Mouse (Mus musculus) heart, adult 11 months (tissue): ENCODE results near the gene Hoxd3.

Source experiments
- DNase-seq: peaks from one replicate; pipeline ENCODE4 v3.0.0; 2022

Gene Hoxd3

DNA sequence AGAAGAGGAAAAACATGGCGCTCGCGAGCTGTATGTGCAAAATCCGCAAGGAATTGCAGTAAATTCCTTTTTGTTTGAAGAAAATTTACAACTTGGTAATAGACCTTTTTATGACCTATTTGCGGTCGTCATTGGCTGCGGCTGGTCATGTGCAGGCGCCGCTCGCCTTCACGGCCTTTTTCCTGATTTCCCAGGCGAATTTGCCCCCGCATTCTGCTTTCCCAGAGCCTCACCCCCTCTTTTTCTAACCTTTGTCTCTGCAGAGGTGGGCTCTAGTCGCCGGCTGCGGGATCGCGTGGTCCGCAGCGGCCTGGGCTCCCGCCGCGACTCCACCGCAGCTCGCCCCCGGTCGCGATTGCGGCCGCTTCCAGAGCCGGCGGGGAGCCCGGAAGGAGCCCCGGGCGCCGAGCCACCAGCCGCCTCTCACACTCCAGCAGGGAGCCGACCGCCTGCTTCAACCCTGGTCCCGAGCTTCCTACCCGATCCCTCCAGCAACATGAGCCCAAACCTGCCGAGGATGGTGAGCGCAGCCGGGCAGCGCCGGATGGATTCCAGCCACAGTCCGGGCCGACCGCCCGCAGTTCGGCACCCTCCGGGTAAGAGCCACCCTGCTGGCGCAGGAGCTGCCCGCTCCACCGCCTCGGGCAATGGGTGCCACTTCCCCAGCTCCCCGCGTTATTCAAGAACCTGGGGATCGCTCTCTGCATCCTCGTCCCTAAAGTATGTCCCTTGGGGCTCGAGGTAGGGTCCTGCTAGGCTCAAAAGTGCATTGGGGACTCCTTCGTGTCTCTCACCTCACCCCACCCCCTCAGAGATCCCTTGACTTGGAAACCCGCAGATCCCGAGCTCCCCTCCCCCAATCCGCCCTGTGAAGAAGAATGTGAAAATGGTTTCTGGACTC is at the start of gene Hoxd3, which contains the start of gene Hoxd4:
Gene Hoxd3 (plus strand): TSS at position 207 of the 901 bp plus-strand sequence.
Gene Hoxd4 (plus strand): TSS at position 209 of the 901 bp plus-strand sequence.
- peak; percentile 95 for DNase-seq

DNA sequence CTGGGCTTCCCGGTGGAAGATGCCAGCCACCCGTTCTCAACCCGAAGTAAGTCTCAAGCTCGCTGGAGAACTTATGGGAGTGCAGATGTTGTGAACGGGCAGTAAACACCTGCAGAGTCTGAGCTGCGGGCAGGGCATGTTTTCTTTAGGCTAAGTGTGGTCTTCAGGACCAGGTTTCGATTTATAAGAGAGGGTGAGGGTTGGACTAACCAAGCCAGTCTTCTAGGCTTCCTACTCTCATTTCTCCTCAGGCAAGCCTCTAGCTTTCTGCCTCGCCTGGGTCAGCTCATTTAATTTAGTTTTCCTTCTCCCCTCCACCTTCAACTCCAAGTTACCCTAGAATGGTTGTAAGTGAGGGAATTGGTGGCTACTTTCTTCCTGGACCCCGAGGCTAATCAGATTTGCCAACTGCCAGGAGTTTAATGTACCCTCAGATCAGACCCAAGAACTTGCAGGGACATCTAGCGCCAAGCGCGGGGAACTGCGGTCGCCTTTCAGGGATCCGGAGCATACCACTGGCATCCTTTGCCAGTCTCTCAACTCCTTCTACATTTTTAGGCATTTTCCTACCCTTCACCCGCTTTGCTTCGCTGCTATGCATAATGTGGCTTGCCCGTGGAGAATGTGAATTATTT is 48.3 kb upstream of the Hoxd3 start:
- DNase-seq, result peak; percentile 86

DNA sequence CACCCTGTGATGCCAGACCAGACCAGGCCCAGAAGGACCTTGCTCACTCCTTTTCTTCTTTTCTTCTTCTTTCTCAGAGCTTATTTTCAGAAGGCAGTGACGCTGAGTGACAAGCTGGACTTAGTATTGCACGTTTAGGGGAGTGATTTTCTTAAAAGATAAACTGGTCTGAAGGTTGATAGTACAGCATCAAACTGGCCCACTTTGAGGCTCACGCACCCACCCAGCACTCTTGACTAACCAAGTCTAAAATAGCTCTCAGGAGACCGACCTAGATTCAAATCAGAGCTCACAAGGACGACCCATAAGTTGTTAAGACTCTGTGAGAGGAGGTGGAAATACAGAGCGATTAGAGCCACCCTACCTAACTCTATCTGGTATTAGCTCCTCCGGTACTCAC is 45.3 kb upstream of the Hoxd3 start:
- no peak for DNase-seq

DNA sequence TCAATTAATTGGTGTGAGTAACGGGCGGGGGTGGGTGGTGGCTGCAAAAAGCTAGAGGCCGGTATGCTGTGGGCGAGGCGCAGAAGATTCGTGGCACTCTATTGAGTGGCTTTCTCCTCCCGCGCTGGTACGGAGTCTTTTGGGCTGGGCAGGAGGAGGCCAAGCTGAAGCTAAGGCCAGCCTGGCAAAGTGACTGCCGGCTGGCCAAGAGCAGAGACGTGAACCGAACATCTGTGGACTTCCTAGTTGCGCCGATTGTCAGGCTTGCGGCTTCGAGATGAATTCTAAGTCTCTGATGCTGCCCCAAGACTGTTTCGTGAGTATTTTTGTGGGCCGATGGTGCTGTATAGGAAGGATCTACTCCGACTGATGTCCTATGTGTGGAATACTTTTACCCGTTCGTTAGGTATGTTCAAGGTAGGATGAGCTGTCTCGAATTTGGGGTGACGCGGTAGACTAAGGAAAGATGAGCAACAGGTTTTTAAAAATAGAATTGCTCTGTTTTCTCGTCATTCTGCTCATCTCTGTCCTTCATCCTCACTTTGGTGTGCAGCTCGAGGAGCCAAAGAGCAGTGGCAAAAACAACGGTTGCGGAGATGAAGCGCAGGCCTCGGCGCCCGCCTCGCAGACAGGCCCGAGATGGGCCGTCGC is 44.4 kb upstream of the Hoxd3 start:
- DNase-seq, result peak; percentile 79

DNA sequence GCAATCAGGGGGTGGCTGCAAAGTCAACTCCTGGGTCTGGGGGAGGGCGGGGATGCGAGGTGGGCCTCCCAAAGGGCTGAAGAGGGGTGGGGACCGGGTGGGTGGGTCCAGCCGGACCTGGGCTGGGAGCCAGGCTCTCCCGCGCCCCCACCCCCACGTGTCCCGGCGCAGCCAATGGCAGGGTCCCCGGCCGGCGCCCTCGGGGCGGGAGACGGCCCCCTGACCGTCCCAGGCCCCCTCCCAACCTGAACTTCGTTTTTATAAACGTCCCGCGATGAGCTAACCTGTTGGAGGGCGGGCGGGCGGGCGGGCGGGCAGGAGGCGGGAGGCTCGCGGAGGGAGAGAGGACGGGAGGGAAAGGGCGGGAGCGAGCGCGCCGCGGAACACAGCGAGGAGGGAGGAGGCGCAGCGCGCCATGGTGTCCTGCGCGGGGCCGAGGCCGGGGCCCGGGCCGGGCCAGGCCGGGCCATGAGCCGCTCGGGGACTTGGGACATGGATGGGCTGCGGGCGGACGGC is 43.8 kb upstream of the Hoxd3 start, which contains the start of gene Hoxd13:
Gene Hoxd13 (plus strand): TSS at position 469 of the 516 bp plus-strand sequence.
- peak; percentile 85 for DNase-seq

DNA sequence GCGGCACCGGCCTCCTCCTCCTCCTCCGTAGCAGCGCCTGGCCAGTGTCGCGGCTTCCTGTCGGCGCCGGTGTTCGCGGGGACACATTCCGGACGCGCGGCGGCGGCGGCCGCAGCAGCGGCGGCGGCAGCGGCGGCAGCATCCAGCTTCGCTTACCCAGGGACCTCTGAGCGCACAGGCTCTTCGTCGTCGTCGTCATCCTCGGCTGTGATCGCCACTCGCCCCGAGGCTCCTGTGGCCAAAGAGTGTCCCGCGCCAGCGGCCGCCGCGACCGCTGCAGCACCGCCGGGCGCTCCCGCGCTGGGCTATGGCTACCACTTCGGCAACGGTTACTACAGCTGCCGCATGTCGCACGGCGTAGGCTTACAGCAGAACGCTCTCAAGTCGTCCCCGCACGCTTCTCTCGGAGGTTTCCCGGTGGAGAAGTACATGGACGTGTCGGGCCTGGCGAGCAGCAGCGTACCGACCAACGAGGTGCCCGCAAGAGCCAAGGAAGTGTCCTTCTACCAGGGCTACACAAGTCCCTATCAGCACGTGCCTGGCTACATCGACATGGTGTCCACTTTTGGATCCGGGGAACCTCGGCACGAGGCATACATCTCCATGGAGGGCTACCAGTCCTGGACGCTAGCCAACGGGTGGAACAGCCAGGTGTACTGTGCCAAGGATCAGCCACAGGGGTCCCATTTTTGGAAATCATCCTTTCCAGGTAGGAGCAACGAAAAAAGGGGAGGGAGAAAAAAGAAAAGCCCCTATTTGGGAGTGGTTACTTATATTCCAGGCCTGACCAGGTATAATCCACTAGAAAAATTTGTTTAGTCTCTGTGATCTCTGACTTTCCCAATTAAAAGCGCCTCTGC is 43.1 kb upstream of the Hoxd3 start:
- DNase-seq, result peak; percentile 88

DNA sequence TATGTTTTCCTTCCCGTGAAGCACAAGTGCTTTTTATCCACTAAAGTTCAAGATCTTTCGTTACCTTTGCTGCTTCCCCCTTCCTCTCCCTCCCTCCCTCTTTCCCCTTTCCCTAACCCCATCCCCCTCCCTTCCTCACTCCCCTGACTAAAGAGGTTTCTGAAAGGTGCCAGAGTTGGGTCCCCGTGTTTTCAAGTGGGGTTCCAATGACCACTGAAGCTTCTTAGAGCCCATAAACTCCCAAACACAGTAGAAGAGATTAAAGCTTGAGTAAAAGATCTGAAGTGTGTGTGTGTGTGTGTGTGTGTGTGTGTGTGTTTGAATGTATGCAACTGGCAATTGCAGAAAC is 42.5 kb upstream of the Hoxd3 start:
- DNase-seq, result no peak

DNA sequence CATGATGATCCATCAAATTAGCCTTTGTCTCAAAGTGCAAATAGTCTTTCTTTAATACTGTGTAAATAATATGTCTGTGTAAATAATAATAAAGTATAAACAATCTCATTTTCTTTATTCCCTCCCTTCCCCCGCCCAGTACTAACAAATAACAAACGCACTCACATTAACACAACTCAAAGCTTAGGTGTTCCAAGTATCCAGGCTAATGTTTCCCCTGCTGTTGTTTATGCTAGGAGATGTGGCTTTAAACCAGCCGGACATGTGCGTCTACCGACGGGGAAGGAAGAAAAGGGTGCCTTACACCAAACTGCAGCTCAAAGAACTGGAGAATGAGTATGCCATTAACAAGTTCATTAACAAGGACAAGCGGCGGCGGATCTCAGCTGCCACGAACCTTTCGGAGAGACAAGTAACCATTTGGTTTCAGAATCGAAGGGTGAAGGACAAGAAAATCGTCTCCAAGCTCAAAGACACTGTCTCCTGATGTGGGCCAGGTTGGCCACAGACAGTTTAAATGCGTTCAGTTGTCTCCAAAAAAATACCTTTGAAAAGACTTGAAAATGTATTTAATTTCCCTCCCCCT is 42.0 kb upstream of the Hoxd3 start:
- peak; percentile 81 for DNase-seq

DNA sequence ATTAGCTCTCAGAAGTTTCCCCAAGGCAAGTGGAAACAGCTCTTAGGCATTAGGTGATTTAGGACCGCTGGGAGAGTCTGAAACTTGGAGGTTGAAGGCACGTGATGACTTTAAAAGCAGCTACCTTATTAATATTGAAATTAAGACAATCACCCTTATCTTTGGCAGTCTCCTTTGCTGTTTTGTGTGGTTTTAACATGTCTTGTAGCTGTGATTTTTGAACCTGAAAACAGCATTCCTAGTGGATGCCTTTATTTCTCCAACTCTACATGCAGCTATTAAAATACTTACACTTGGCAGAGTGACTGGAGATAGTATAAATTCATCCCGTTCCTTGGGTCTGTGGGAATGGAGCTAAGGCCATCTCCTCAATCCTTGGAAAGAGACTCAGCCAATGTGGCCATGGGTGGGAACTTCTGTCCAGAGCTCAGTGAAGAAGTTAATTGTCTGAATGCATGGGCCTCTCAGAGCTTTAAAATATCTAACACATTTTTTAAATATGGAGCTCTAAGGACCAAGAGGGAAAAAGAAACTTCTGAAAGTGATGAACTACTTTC is 41.0 kb upstream of the Hoxd3 start:
- DNase-seq, result no peak

DNA sequence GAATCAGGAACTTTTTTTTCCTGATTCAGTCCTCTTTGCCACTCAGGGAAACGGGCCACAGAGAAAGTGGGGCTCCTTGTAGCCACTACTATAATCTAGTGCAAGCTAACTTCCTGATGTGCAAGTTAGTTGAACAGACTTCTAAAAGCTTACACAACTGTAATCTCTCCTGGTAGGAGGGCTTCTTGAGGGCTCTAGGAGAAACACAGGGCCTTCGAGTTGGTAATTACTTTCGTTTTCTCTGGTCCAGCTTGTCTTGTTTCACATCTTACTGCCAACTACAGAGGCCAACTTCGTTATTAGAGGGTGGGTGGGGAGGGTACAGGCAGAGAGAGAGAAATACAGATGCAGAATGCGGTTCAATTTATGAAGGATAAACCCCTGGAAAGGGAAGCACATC is 39.9 kb upstream of the Hoxd3 start:
- DNase-seq, result no peak

DNA sequence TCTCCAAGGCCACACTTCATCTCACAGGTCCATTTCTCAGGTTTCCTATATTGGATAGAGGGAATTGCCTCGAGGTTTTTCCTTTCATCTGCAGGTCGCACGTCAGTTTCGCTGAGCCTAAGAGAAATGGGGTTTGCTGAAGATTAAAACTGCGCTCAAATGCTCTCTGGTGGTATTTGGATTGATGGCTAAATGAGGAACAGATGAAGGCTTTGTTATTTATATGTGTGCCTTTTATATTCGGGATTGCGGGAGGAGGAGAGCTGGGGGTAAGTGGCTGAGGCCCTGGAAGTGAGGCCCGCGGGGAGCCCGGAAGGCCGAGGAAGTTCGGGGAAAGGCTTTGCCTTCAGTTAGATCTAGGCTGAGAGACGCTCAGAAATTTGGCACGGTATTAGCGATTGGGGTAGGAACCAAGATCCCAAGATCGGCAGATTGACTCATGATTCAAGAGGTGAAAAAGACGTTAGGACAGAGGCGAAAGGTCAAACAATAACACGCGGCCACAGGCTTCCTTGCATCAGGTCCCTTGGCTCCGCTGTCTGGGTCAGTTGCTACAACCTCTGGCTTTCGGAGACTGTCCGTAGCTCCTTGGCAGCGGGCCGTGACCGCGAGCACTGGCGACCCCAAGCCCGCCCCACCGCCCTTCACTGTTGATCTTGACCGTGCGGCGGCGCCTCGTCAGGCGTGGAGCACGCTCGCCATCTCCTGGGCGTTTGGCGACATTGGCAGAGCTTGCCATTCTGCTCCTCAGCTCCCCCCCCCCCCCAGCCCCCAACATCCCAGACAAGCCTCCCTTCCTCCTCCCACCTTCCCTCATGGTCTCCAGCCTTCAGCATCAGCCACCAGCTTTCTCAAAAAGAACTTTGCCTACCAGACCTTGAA is 39.0 kb upstream of the Hoxd3 start:
- DNase-seq, result peak; percentile 91

DNA sequence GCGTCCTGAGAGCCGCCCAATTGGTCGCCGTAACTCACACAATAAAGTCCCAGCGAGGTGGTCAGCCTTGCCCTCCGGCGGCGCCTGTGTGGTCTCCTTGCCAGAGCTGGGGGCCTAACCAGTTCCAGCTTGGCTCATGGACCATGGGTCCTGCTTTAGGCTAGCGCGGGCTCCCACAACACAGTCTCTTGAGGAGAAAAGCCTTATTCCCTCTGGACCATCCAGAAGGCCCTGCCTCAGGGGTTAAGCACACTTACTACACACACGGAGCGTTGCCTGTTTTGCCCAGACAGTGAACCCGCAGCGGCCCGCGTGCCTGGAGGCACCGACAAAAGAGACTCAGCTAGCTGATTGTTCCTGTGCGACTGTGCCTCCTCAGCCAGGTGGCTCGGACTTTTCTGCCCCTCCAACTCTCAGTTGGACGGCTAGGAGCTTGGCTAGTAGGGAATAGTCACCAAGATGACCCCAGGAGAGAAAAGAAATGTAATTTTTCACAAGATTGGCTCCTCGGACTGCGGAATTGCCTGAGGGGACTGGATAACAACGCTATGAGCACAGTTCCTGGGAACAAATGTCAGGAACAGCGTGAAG is 37.8 kb upstream of the Hoxd3 start:
- DNase-seq, result peak; percentile 80

DNA sequence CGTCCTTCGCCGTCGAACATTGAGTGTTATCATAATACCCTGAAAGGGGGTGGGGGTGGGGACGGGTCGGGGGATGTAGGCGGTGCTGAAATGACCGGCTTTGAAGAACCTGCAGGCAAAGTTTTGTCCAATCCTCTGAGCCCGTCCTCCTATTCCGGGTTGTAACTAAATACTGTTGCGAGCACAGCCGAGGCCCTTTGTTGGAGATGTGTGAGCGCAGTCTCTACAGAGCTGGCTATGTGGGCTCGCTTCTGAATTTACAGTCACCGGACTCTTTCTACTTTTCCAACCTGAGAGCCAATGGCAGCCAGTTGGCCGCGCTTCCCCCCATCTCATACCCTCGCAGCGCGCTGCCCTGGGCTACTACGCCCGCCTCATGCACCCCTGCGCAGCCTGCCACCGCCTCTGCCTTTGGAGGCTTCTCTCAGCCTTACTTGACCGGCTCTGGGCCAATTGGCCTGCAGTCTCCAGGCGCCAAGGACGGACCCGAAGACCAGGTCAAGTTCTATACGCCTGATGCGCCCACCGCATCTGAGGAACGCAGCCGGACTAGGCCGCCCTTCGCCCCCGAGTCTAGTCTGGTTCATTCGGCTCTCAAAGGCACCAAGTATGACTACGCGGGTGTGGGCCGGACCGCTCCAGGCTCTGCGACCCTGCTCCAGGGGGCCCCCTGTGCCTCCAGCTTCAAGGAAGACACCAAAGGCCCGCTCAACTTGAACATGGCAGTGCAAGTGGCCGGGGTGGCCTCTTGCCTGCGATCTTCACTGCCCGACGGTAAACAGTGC is 36.7 kb upstream of the Hoxd3 start, which contains the start of gene Hoxd12:
Gene Hoxd12 (plus strand): TSS at position 133 of the 785 bp plus-strand sequence.
- DNase-seq, result peak; percentile 83

DNA sequence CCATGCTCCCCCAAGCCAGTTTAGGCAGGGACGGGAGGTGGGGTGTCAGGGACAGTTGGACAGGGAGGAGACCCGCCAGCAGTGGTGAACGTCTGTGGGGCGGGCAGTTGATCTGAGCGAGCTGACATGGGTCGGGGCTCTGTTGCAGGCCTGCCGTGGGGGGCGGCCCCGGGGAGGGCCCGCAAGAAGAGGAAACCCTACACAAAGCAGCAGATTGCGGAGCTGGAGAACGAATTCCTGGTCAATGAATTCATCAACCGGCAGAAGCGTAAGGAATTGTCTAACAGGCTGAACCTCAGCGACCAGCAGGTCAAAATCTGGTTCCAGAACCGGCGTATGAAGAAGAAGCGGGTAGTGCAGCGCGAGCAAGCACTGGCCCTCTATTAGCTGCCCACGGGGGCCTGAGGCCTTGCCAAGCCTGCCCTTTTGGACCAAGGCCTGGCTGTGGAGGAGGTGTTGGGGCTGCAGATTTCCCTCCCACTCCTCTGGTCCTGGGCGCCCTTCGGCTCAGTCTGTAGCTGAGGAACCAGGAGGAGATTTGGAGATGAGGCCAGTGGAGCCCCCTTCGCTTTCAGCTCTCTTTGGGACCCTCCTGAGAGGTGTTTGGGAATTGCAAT is 36.0 kb upstream of the Hoxd3 start:
- peak; percentile 78 for DNase-seq

DNA sequence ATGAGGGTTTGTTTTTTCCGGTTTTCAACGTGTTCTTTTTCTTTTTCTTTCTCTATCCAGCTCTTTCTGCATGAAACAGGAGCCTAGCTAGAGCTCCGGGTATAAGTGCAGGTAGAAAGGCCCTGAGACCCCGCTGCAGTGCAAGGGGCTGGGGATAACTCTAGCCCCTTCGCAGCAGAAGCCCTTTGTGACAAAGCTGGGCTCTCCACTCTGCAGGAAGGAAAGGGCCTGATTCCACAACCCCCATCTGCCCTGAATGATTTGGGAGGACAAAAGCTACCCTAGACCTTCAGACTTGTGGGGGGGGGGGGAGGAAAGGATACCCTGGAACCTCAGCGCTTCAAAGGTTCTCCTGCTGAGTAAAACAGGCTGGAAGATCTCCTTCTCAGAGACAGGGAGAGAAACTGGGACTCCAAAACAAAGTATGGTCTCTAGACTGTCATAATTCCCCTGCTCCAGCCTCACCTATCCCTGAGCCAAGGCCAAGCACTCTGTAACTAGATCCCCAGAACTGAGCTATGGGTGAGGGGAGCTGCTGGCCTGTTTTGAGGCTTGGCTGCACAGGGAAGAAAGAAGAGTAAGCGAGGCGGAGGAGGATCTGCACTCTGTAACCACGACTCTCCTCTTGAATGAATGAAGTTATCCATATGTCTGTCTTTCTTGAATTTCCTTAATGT is 35.2 kb upstream of the Hoxd3 start:
- peak; percentile 74 for DNase-seq

DNA sequence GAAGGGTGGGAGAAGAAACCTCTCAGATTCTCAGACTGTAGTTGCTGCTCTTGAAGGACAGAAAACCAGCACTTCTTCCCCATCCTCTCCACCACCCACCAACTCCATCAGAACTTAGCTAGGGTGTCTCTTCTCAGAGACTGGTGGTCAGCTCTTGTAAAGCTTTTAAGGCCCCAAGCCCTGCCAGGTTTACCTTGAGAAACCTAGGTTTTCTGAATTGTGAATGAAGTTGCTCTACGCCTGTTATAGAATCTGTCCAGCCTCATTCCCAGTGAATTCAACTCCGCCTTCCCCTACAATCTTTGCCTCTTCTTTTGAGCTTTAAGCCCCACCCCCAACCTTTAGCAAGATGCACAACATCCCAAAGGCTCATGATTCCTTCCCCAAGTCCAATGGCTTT is 34.6 kb upstream of the Hoxd3 start:
- peak; percentile 65 for DNase-seq

DNA sequence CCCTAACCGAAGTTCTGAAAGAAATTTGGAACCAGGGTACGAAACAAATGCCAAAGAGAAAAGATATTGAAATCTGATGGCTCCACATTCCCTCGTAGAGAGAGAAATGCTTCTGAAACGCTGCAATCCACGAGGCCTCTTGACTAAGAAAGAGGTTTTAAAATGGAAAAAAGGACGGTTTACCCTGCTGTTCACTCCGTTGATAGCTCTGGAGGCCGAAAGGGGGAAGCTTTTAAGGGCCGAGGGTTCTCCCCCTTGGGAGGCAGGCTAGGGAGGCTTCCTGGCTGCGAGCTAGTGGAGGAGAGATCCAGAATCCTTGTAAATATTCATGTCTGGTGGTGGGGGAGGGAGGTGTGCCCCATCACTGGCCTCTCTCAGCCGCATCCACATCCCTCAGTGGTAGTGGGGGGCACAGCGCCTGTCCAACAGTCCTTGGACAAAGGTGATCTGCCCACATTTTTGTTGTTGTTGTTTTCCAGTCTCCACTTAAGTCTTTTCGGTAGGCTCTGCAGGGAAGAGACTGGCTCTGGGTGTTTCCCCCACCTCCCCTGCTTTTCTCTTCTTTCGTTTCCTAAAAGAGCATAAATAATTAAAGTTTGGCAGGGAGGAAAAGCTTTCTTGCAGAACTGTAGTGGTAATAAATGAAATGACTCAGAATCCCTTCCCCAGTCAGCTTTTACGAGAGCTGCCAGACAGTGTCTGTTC is 32.7 kb upstream of the Hoxd3 start, which contains the start of gene Hoxd11:
Gene Hoxd11 (plus strand): TSS at position 667 of the 705 bp plus-strand sequence.
- peak; percentile 52 for DNase-seq
